Mouse (Mus musculus): ENCODE measurements around the gene Rnf149. TPM values are rescaled to one million over a fixed set of nuclear protein-coding genes. Genes with fewer than 3 reads are reported as not detected.
A peak's percentile ranks its signal among the peaks of the same experiment; 100 is the strongest.
"Not testable (repeated sequence)": the region's sequence is repeated elsewhere in the genome, so short reads cannot be mapped to it uniquely, and the experiment has no call there.

Gene Rnf149
- polyA plus RNA-seq, 1 experiment from 2014 or later = 17.1 TPM

DNA sequence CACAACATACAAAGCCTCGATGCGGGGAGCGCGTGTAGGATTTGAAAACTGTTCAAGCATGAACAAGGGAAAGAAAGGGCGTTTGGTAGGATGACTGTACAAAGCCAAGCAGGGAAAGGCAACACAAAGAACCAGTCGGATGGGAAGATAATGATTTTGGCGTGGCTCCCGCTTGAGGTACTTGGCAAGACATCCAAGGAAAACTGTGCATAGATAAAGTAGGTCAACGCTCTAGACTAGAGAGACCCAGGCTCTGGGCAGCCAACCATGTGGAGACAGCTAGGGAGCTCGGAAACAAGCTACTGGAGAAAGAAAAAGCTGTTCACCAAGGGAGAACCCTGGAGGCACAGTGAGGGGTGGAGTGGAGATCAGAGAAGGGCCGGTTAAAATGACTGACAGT is 21.5 kb upstream of the Rnf149 start:
- H3K4me3 ChIP-seq (replicated peaks) = no peak overlapping the region
- no peaks in the 10 kb centered on the region for H3K9me3 ChIP-seq (replicated peaks)
- H3K4me1 ChIP-seq (replicated peaks) = no peaks in the 10 kb centered on the region
- DNase-seq (no peak), ATAC-seq (ENCODE audit: low read depth) (no peak)
- no peaks in the 10 kb centered on the region for H3K36me3 ChIP-seq
- H3K9ac ChIP-seq = no peak overlapping the region
- H3K4me2 ChIP-seq = no peak overlapping the region
- no peaks in the 10 kb centered on the region for H3K27me3 ChIP-seq
- 67% methylated on average over 11 of the region's 11 CpGs for WGBS (ENCODE audit: insufficient replicate concordance)
- no peak overlapping the region for H3K27ac ChIP-seq

DNA sequence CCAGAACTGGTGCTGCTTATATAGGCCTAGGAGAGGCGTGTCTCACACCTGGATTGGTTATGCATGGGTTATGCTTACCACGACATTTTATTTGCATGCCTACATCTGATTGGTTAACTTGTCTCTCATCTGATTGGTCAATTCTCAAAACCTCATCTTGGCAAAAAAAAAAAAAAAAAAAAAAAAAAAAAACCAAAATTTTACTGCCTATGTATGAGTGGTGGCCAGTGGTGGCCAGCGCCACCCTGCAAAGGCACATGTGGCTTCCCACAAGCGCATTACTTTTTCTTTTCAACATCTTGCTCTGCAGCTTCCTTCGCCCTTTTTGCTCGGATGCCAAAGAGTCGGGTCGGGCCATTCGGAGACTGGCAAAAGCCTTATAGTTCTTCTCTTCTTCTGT is 19.9 kb upstream of the Rnf149 start:
- 76% methylated on average over 9 of the region's 9 CpGs for WGBS (ENCODE audit: insufficient replicate concordance)
- H3K27ac ChIP-seq; H3K27me3 ChIP-seq; DNase-seq; H3K4me1 ChIP-seq (replicated peaks); H3K9ac ChIP-seq; H3K4me2 ChIP-seq; H3K36me3 ChIP-seq; H3K9me3 ChIP-seq (replicated peaks); H3K4me3 ChIP-seq (replicated peaks); ATAC-seq (ENCODE audit: low read depth): not testable (repeated sequence)

DNA sequence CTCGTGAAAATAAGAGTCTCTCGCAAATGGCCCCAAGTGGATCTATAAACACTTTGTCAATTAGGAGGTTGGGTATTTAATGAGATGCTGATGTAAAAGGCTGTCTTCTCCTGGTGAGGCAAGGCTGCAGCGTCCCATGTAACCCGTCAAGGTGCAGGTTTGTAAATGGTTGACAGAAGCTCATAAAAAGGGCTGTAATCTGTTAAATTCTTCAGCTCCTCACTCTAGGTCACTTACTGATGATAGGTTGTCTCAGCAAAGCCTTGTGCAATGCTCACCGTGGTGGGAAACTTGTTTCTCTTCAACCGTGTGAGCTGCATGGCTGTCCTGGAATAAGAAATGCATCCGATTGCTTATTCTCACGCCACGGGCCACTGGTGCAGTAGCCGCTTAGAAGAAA is 16.6 kb upstream of the Rnf149 start:
- no peaks in the 10 kb centered on the region for H3K9me3 ChIP-seq (replicated peaks)
- H3K27me3 ChIP-seq = no peaks in the 10 kb centered on the region
- H3K4me2 ChIP-seq = no peak overlapping the region
- H3K4me3 ChIP-seq (replicated peaks) = no peak overlapping the region
- 0 out of 2 replicates have a peak, but pooled peaks cover 2% of the 10 kb centered on the region for H3K4me1 ChIP-seq (replicated peaks)
- DNase-seq (no peak), ATAC-seq (ENCODE audit: low read depth) (no peak)
- no peak overlapping the region for H3K27ac ChIP-seq
- 72% methylated on average over 10 of the region's 10 CpGs for WGBS (ENCODE audit: insufficient replicate concordance)
- no peak overlapping the region for H3K9ac ChIP-seq
- no peaks in the 10 kb centered on the region for H3K36me3 ChIP-seq

DNA sequence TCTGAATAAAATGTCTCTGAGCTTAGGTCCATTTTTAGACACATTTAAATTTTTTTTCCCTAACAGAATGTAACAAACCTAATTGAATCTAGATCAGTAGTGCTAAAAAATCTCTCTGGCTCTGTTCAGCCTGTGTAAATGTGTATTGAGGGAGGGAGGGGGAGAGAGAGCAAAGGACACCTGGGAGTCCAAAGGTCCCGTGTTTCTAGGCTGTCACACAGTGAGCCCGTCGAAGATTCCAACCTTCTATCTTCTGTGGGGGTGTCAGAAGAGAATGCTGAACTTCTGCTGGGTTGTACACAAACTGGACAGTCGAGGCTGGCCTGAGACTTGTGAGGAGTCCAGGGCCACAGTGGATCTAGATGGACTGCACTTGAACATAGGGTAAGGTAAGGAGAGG is 14.9 kb upstream of the Rnf149 start:
- Histone ChIP-seq H3K27ac (no peak overlapping the region), H3K36me3 (no peaks in the 10 kb centered on the region)
- no peak for DNase-seq

DNA sequence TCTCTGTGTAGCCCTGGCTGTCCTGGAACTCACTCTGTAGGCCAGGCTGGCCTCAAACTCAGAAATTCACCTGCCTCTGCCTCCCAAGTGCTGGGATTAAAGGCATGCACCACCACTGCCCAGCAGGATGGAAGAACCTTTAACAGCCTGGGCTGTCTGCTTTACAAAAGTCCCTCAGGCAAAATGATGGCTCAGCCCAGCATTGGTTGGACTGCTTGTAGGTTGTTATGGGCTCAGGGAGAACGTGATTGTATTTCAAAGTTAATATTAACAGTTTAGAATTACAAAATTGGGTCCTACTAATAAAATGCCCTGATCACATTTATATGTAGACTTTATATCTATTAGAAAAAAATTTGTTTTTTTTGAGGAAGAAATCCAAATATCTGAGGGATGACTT is 14.4 kb upstream of the Rnf149 start:
- not testable (repeated sequence) for H3K9me3 ChIP-seq (replicated peaks); ATAC-seq (ENCODE audit: low read depth); H3K4me2 ChIP-seq; H3K27ac ChIP-seq; H3K4me1 ChIP-seq (replicated peaks); DNase-seq; H3K27me3 ChIP-seq; H3K9ac ChIP-seq; H3K4me3 ChIP-seq (replicated peaks); H3K36me3 ChIP-seq
- 43% methylated on average over 1 of the region's 1 CpGs for WGBS (ENCODE audit: insufficient replicate concordance)

More for the DNA sequence above, 14.9 kb upstream of the Rnf149 start:
- no peak overlapping the region for H3K4me2 ChIP-seq
- no peaks in the 10 kb centered on the region for H3K9me3 ChIP-seq (replicated peaks)
- no peaks in the 10 kb centered on the region for H3K27me3 ChIP-seq
- H3K4me1 ChIP-seq (replicated peaks) = 0 out of 2 replicates have a peak, but pooled peaks cover 2% of the 10 kb centered on the region
- no peak overlapping the region for H3K4me3 ChIP-seq (replicated peaks)
- H3K9ac ChIP-seq = no peak overlapping the region
- peak; percentile 72 for ATAC-seq (ENCODE audit: low read depth)
- WGBS (ENCODE audit: insufficient replicate concordance) = 54% methylated on average over 4 of the region's 4 CpGs

DNA sequence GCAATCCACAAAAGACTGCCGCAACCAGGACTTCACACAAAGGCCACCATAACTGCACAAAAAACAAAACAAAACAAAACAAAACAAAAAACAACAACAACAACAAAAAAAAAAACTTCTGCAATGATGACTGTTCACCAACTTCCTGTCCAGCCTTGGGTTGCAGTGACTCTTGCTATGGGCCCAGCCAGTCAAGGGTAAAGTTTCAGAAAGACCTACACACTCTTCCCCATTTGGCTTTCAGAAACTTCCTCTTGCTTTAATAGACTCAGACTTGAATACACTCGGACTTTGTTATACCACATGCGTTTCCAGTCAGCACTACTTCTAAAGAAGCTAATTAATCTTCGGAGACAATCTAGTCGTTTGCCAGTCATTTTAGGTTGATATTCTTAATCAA is 13.0 kb upstream of the Rnf149 start:
- H3K27me3 ChIP-seq = no peaks in the 10 kb centered on the region
- no peaks in the 10 kb centered on the region for H3K9me3 ChIP-seq (replicated peaks)
- no peak overlapping the region for H3K4me3 ChIP-seq (replicated peaks)
- ATAC-seq (ENCODE audit: low read depth) (no peak), DNase-seq (no peak)
- WGBS (ENCODE audit: insufficient replicate concordance) = 39% methylated on average over 5 of the region's 5 CpGs
- 0 out of 2 replicates have a peak, but pooled peaks cover 2% of the 10 kb centered on the region for H3K4me1 ChIP-seq (replicated peaks)
- no peak overlapping the region for H3K4me2 ChIP-seq
- H3K27ac ChIP-seq = no peak overlapping the region
- no peaks in the 10 kb centered on the region for H3K36me3 ChIP-seq
- H3K9ac ChIP-seq = no peak overlapping the region

DNA sequence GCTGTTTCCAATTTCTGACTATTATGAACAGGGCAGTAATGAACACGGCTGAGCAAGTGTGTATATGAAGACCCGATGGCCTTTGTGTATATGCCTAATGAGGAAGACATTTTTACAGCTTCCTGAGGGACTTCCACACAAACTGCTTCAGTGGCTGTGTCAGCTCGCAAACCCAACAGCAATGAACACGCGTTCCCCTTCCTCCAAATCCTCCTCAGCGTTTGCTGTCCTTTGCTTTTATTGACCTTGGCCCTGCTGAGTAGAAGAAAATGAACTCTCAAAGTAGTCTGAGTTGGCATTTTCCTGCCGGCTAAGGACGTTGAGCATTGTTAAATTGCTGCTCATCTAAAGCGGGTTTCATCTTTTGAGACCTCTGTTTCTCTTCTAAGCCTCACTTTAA is 8.2 kb upstream of the Rnf149 start:
- no peak for ATAC-seq (ENCODE audit: low read depth)
- Histone ChIP-seq H3K27ac (no peak overlapping the region), H3K4me1 (replicated peaks) (no peaks in the 10 kb centered on the region), H3K4me3 (replicated peaks) (no peak overlapping the region), H3K27me3 (no peaks in the 10 kb centered on the region), H3K36me3 (no peaks in the 10 kb centered on the region), H3K9ac (no peak overlapping the region), H3K4me2 (no peak overlapping the region), H3K9me3 (replicated peaks) (no peaks in the 10 kb centered on the region)
- DNase-seq = no peak
- 63% methylated on average over 9 of the region's 9 CpGs for WGBS (ENCODE audit: insufficient replicate concordance)

DNA sequence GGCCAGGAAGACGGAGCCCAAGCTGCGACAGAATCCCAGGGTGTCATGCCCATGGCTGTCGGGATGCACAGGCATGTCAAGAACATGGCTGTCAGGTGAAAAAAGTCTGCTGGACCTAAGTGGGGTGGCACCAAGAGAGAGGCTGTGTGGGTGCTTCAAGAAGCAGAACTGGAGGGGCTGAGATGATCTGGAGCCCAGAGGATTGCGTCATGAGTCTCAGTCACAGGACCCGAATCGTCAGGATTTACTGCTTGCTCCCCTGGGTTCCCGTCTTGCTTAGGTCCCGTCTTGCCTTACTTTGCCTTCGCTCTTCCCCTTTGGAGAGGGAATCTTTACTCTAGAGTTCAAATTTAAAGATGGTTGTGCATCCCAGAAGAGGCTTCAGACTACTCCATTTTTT is 6.0 kb upstream of the Rnf149 start:
- H3K36me3 ChIP-seq = no peaks in the 10 kb centered on the region
- no peak overlapping the region for H3K9ac ChIP-seq
- H3K4me2 ChIP-seq = no peak overlapping the region
- H3K4me3 ChIP-seq (replicated peaks) = no peak overlapping the region
- peaks cover 6% of the 10 kb centered on the region for H3K4me1 ChIP-seq (replicated peaks)
- DNase-seq (no peak), ATAC-seq (ENCODE audit: low read depth) (no peak)
- no peaks in the 10 kb centered on the region for H3K27me3 ChIP-seq
- no peaks in the 10 kb centered on the region for H3K9me3 ChIP-seq (replicated peaks)
- 70% methylated on average over 9 of the region's 9 CpGs for WGBS (ENCODE audit: insufficient replicate concordance)
- no peak overlapping the region for H3K27ac ChIP-seq

DNA sequence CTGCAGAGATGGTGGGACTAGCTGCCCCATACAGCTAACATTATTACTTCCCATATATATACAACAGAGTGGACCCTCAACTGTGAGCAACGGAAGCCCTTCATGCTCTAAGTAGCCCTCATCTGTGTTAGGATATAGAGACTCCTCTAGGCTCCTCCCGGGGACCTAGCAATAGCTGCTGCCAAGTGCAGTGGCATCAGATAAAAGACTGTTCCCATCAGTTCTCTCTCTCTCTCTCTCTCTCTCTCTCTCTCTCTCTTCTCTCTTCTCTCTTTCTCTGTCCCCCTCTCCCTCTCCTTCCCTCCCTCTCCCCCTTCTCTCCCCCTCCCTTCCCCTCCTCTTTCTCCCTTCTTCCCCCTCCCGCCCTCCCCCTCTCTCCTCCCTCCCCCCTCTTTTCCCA is 4.0 kb upstream of the Rnf149 start:
- Histone ChIP-seq H3K27ac (no peak overlapping the region), H3K4me2 (no peak overlapping the region), H3K27me3 (no peaks in the 10 kb centered on the region), H3K9ac (no peak overlapping the region), H3K9me3 (replicated peaks) (no peaks in the 10 kb centered on the region), H3K36me3 (no peaks in the 10 kb centered on the region), H3K4me3 (replicated peaks) (no peak overlapping the region), H3K4me1 (replicated peaks) (peaks cover 21% of the 10 kb centered on the region)
- 44% methylated on average over 2 of the region's 3 CpGs for WGBS (ENCODE audit: insufficient replicate concordance)
- no peak for DNase-seq
- no peak for ATAC-seq (ENCODE audit: low read depth)

DNA sequence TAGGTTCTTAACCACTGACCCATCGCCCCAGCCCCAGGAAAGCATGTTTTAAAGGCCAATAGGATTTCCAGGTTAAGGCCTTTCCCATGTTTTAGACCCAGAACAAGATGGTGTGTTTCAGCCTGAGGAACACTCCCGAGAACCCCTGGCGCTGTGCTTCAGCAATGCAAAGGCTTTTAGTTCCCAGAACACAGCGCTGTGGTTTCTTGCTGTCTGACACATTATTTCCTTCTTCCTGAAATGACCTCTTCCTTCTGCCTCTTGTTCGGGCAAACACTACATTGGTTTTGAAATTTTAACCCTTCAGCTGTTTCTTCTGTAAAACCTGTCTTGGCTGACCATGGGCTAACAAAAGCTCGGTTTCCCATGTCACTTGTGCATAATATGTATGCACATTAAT is 1.9 kb upstream of the Rnf149 start:
- Histone ChIP-seq H3K4me3 (replicated peaks) (no peak overlapping the region), H3K27me3 (no peaks in the 10 kb centered on the region), H3K36me3 (no peaks in the 10 kb centered on the region), H3K4me1 (replicated peaks) (peaks cover 41% of the 10 kb centered on the region), H3K9me3 (replicated peaks) (no peaks in the 10 kb centered on the region), H3K4me2 (no peak overlapping the region), H3K9ac (no peak overlapping the region), H3K27ac (peak overlapping the region; percentile 50; the same call in 1 of the 2 replicates)
- whole genome bisulfite sequencing (ENCODE audit: insufficient replicate concordance) = 25% methylated on average over 6 of the region's 6 CpGs
- no peak for DNase-seq
- no peak for ATAC-seq (ENCODE audit: low read depth)

DNA sequence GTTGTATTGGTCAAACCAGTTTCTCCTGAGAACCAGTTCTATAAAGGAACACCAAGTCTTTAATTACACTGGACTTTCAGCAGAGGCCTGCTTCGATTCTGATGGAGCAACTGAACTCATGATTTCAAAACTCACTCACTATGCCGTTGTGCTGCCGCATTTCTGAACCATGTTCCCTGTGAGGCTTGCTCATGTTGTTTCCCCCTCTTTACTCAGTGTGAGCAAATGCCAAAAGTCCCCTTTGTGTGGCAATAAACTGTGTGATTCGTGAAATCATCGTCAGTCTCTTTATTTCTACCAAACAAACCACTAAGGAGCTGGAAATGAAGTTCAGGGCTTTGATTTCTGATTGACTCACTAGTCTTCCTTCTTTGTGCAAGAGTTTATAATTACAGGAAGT is 1.2 kb upstream of the Rnf149 start:
- DNase-seq (no peak), ATAC-seq (ENCODE audit: low read depth) (no peak)
- H3K36me3 ChIP-seq = no peaks in the 10 kb centered on the region
- H3K4me3 ChIP-seq (replicated peaks) = no peak overlapping the region
- H3K4me2 ChIP-seq = no peak overlapping the region
- peaks cover 47% of the 10 kb centered on the region for H3K4me1 ChIP-seq (replicated peaks)
- H3K27ac ChIP-seq = peak overlapping the region; percentile 50; the same call in 1 of the 2 replicates
- H3K27me3 ChIP-seq = no peaks in the 10 kb centered on the region
- H3K9me3 ChIP-seq (replicated peaks) = no peaks in the 10 kb centered on the region
- 66% methylated on average over 5 of the region's 5 CpGs for WGBS (ENCODE audit: insufficient replicate concordance)
- no peak overlapping the region for H3K9ac ChIP-seq

DNA sequence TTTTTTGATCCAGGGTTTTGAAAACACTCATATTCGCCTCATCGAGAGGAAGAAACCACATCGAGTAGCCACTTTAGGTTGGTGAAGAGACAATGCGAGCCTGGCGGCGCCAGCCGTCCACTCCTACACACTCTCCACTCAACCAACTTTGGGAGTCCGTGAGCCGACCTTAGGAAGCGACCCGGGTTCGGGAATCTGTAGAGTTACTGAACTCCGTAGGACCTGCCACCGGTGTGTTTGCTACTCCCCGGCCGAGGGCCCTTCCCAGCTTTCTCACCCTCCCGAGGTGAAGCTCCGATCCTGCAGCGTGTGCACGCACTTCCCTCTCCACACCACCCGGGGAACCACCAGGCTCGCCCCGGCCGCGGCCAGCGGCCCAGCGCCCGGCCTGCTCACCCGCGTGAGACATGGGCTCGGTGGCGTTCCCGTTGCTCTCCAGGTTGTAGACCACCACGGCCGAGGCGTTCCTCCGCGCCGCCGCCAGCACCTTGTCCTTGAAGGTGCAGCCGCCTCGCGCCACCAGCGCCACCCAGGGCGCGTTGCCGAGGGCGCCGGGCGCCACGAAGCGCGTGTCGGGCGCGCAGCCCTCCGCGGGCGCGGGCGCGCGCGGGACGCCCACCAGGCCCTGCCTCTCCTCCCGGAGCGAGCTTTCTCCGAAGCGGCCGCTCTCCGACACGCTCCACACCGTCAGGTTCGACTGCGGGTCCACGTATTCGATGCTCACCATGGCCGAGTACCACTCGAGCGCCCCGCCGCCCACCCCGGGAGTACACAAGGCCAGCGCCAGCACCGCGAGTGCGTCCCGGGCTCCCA is 568 bp downstream of the Rnf149 start:
- Histone ChIP-seq H3K4me2 (peak overlapping the region; percentile 95), H3K9me3 (replicated peaks) (no peaks in the 10 kb centered on the region), H3K4me3 (replicated peaks) (peak overlapping the region; percentile 81), H3K36me3 (no peaks in the 10 kb centered on the region; the same call in 1 of the 2 replicates), H3K27me3 (no peaks in the 10 kb centered on the region), H3K27ac (peak overlapping the region; percentile 86), H3K9ac (peak overlapping the region; percentile 92), H3K4me1 (replicated peaks) (peaks cover 61% of the 10 kb centered on the region)
- WGBS (ENCODE audit: insufficient replicate concordance) = under 1% methylated on average over 83 of the region's 88 CpGs
- DNase-seq = peak; percentile 42
- ATAC-seq (ENCODE audit: low read depth) = peak; percentile 56
